Mouse (Mus musculus) myocyte (in vitro differentiated cells): Measurements from ENCODE around the gene Iqcn. TPM values are rescaled to one million over a fixed set of nuclear protein-coding genes. Genes with fewer than 3 reads are reported as not detected.

ENCODE experiments used
- H3K27me3 ChIP-seq: one replicate; pipeline ENCODE4 v1.6.1; 2011; ENCODE audit not compliant: control insufficient read depth, insufficient read depth, insufficient read length
- H3K36me3 ChIP-seq: one replicate; pipeline ENCODE4 v1.6.1; 2011; ENCODE audit not compliant: control insufficient read depth, insufficient read depth
- H3K4me2 ChIP-seq: one replicate; pipeline ENCODE4 v1.6.1; 2011; ENCODE audit warnings: low read depth, control low read depth
- H3K4me3 ChIP-seq: one replicate; pipeline ENCODE4 v1.5.1; 2011; ENCODE audit warnings: mild to moderate bottlenecking, control low read depth, moderate library complexity
- H3K79me2 ChIP-seq: one replicate; pipeline ENCODE4 v1.6.1; 2011; ENCODE audit not compliant: control insufficient read depth, insufficient read depth
- H3ac ChIP-seq: one replicate; pipeline ENCODE4 v1.6.1; 2011; ENCODE audit not compliant: control insufficient read depth, insufficient read length
- CEBPB ChIP-seq: IDR thresholded peaks from 2 replicates; pipeline ENCODE4 v1.6.1; 2011; ENCODE audit warnings: mild to moderate bottlenecking, moderate library complexity; ENCODE audit not compliant: poor library complexity, insufficient read depth, severe bottlenecking
- E2F4 ChIP-seq: IDR thresholded peaks from one replicate; pipeline ENCODE4 v1.6.1; 2011; ENCODE audit warnings: mild to moderate bottlenecking, control low read depth, moderate library complexity; ENCODE audit not compliant: insufficient read depth
- MAX ChIP-seq: IDR thresholded peaks from one replicate; pipeline ENCODE4 v1.6.1; 2011; ENCODE audit warnings: low read depth, mild to moderate bottlenecking, control low read depth
- MYOD1 ChIP-seq, 3 experiments: IDR thresholded peaks; one replicate each; pipeline ENCODE4 v1.6.1; 2011; ENCODE audit warnings: control low read depth in 2 of 3, low read depth in 2 of 3, mild to moderate bottlenecking in 2 of 3, moderate library complexity in 1 of 3; ENCODE audit not compliant: insufficient read length in 2 of 3, control insufficient read depth in 1 of 3
- MYOG ChIP-seq, 3 experiments: IDR thresholded peaks; one replicate each; pipeline ENCODE4 v1.6.1; 2011; ENCODE audit warnings: control low read depth in 2 of 3, low read depth in 2 of 3, mild to moderate bottlenecking in 2 of 3; ENCODE audit not compliant: insufficient read length in 2 of 3, control insufficient read depth in 1 of 3, insufficient read depth in 1 of 3
- POLR2A ChIP-seq: IDR thresholded peaks from one replicate; pipeline ENCODE4 v1.6.1; 2011; ENCODE audit warnings: low read depth, mild to moderate bottlenecking, control low read depth, moderate library complexity; ENCODE audit not compliant: insufficient read length
- POLR2AphosphoS2 ChIP-seq: IDR thresholded peaks from one replicate; pipeline ENCODE4 v1.6.1; 2011; ENCODE audit warnings: low read depth, control low read depth; ENCODE audit not compliant: insufficient read length
- REST ChIP-seq: IDR thresholded peaks from one replicate; pipeline ENCODE4 v1.6.1; 2011; ENCODE audit warnings: mild to moderate bottlenecking, control low read depth, moderate library complexity; ENCODE audit not compliant: insufficient read depth, insufficient read length
- SRF ChIP-seq: IDR thresholded peaks from one replicate; pipeline ENCODE4 v1.6.1; 2011; ENCODE audit warnings: low read depth; ENCODE audit not compliant: control insufficient read depth, insufficient read length
- TCF12 ChIP-seq: IDR thresholded peaks from one replicate; pipeline ENCODE4 v1.6.1; 2011; ENCODE audit warnings: mild to moderate bottlenecking, control low read depth; ENCODE audit not compliant: poor library complexity, insufficient read depth, severe bottlenecking
- TCF3 ChIP-seq: IDR thresholded peaks from one replicate; pipeline ENCODE4 v1.6.1; 2011; ENCODE audit warnings: low read depth, control low read depth; ENCODE audit not compliant: insufficient read length
- USF1 ChIP-seq: IDR thresholded peaks from one replicate; pipeline ENCODE4 v1.6.1; 2011; ENCODE audit warnings: low read depth, mild to moderate bottlenecking, control low read depth, moderate library complexity
- polyA plus RNA-seq: library from polyadenylated mRNA; unstranded; fragments of >200 nt; fragmentation: generic; extraction: Trizol; gene quantifications from one replicate; pipeline ENCODE4 v1.2.1, GENCODE M21; 2012; ENCODE audit warnings: missing spikeins

Iqcn gene
- polyA plus RNA-seq, 1 experiment = 0.02 TPM

- Histone ChIP-seq H3ac (no peak overlapping the region), H3K4me3 (no peak overlapping the region), H3K4me2 (no peak overlapping the region), H3K27me3 (no peaks in the 10 kb centered on the region), H3K79me2 (no peaks in the 10 kb centered on the region), H3K36me3 (no peaks in the 10 kb centered on the region)
- TF ChIP-seq POLR2A (no peak), USF1 (no peak), REST (no peak), SRF (no peak), E2F4 (no peak), MAX (no peak), CEBPB (no peak), MYOD1 (IDR thresholded peaks at IDR 0.05; ENCODE audit: control insufficient read depth in 1 of 3, insufficient read length in 2 of 3, low read depth in 2 of 3) (no peak), MYOG (IDR thresholded peaks at IDR 0.05; ENCODE audit: control insufficient read depth in 1 of 3, insufficient read depth in 1 of 3, insufficient read length in 2 of 3, low read depth in 2 of 3) (no peak), TCF12 (no peak), TCF3 (no peak), POLR2AphosphoS2 (no peak)
Observed at GRCm38 (mm10) chr8:70715086-70715485, 11.8 kb downstream of the Iqcn start.

- Histone ChIP-seq H3K27me3 (no peaks in the 10 kb centered on the region), H3K79me2 (no peaks in the 10 kb centered on the region), H3ac (no peak overlapping the region), H3K4me2 (no peak overlapping the region), H3K36me3 (no peaks in the 10 kb centered on the region), H3K4me3 (no peak overlapping the region)
- TF ChIP-seq MYOG (IDR thresholded peaks at IDR 0.05; ENCODE audit: control insufficient read depth in 1 of 3, insufficient read depth in 1 of 3, insufficient read length in 2 of 3, low read depth in 2 of 3) = no peak
- TF ChIP-seq POLR2AphosphoS2 = no peak
- no peak for TF ChIP-seq TCF12
- no peak for TF ChIP-seq SRF
- no peak for TF ChIP-seq MYOD1 (IDR thresholded peaks at IDR 0.05; ENCODE audit: control insufficient read depth in 1 of 3, insufficient read length in 2 of 3, low read depth in 2 of 3)
Observed at GRCm38 (mm10) chr8:70716521-70717400, 13.5 kb downstream of the Iqcn start.

- Histone ChIP-seq H3K4me3 (no peak within 1 kb of the TSS), H3K27me3 (no peaks in the 10 kb centered on the region), H3K4me2 (no peak within 1 kb of the TSS), H3K36me3 (no peaks in the 10 kb centered on the region), H3K79me2 (no peaks in the 10 kb centered on the region), H3ac (no peak within 1 kb of the TSS)
- TF ChIP-seq MYOG (IDR thresholded peaks at IDR 0.05; ENCODE audit: control insufficient read depth in 1 of 3, insufficient read depth in 1 of 3, insufficient read length in 2 of 3, low read depth in 2 of 3) = no peak
- no peak for TF ChIP-seq MYOD1 (IDR thresholded peaks at IDR 0.05; ENCODE audit: control insufficient read depth in 1 of 3, insufficient read length in 2 of 3, low read depth in 2 of 3)
- TF ChIP-seq MAX = no peak
- no peak for TF ChIP-seq REST
- no peak for TF ChIP-seq POLR2A
- TF ChIP-seq SRF = no peak
Observed at GRCm38 (mm10) chr8:70718297-70718696, 15.0 kb downstream of the Iqcn start, which contains the start of gene Gm3336. Gene Gm3336, plus strand, starts transcription at chr8:70718543.

- H3K79me2 ChIP-seq = no peaks in the 10 kb centered on the region
- no peak overlapping the region for H3K4me2 ChIP-seq
- TF ChIP-seq MYOG (IDR thresholded peaks at IDR 0.05; ENCODE audit: control insufficient read depth in 1 of 3, insufficient read depth in 1 of 3, insufficient read length in 2 of 3, low read depth in 2 of 3) (no peak), MYOD1 (IDR thresholded peaks at IDR 0.05; ENCODE audit: control insufficient read depth in 1 of 3, insufficient read length in 2 of 3, low read depth in 2 of 3) (peak; percentile 53 to 88 (median 77)), TCF12 (no peak), USF1 (no peak), MAX (no peak), CEBPB (no peak), TCF3 (no peak)
- no peak overlapping the region for H3K4me3 ChIP-seq
- no peaks in the 10 kb centered on the region for H3K27me3 ChIP-seq
- H3ac ChIP-seq = no peak overlapping the region
- H3K36me3 ChIP-seq = no peaks in the 10 kb centered on the region
Observed at GRCm38 (mm10) chr8:70719796-70720270, 16.6 kb downstream of the Iqcn start.

- TF ChIP-seq MYOG (IDR thresholded peaks at IDR 0.05; ENCODE audit: control insufficient read depth in 1 of 3, insufficient read depth in 1 of 3, insufficient read length in 2 of 3, low read depth in 2 of 3) (no peak), REST (no peak), TCF12 (no peak), TCF3 (no peak), MAX (no peak), USF1 (no peak), E2F4 (no peak)
- Histone ChIP-seq H3K4me2 (no peak overlapping the region), H3K79me2 (no peaks in the 10 kb centered on the region), H3K4me3 (no peak overlapping the region), H3ac (no peak overlapping the region), H3K36me3 (no peaks in the 10 kb centered on the region), H3K27me3 (no peaks in the 10 kb centered on the region)
Observed at GRCm38 (mm10) chr8:70720739-70721138, 17.5 kb downstream of the Iqcn start.
